Mouse (Mus musculus): Measurements from ENCODE around the gene Psmb7.

- TF ChIP-seq CTCF (IDR thresholded peaks at IDR 0.05; ENCODE audit: low read depth, low read length) = no peak
- no peak for TF ChIP-seq POLR2A (IDR thresholded peaks at IDR 0.05; ENCODE audit: borderline replicate concordance, low read depth, low read length)
These were observed 29.4 kb downstream of the Psmb7 start for GRCm38 (mm10) chr2:38614437-38614836.
